Mouse (Mus musculus) E14TG2a.4 (cell line): Measurements from ENCODE around the gene Ctsll3.

ENCODE experiments used
- CTCF ChIP-seq: conservative IDR thresholded peaks from 2 replicates; pipeline ENCODE4 v1.5.1; 2014; ENCODE audit warnings: low read length
- NANOG ChIP-seq: IDR thresholded peaks from 2 replicates; pipeline ENCODE4 v1.6.1; 2014; ENCODE audit warnings: borderline replicate concordance, low read length, mixed read lengths

- TF ChIP-seq CTCF, result no peak
- TF ChIP-seq NANOG, result no peak
These were observed 7.0 kb upstream of the Ctsll3 start for GRCm38 (mm10) chr13:60809690-60810089.
